Mouse (Mus musculus) bone marrow macrophage, adult 2 months (primary cell): Measurements from ENCODE around the gene Mccc2.

ENCODE experiments used
- CTCF ChIP-seq: IDR thresholded peaks from 2 replicates; pipeline ENCODE4 v1.5.1; 2012; ENCODE audit warnings: low read depth, mild to moderate bottlenecking, low read length, moderate library complexity
- POLR2A ChIP-seq: IDR thresholded peaks from 2 replicates; pipeline ENCODE4 v1.6.1; 2012; ENCODE audit warnings: mild to moderate bottlenecking, low read depth, low read length, borderline replicate concordance

GRCm38 (mm10) chr13:99899670-99900556, 115.5 kb downstream of the Mccc2 start:
- TF ChIP-seq CTCF (no peak), POLR2A (no peak)
